Mouse (Mus musculus) hindbrain, postnatal 0 days (tissue): Measurements from ENCODE around the gene Tmcc3. TPM values are rescaled to one million over a fixed set of nuclear protein-coding genes. Genes with fewer than 3 reads are reported as not detected.
A peak's percentile ranks its signal among the peaks of the same experiment; 100 is the strongest.

Experiments used
- ATAC-seq: fragments of 200-750 bp; cut with Nextera tagmentation; 2 replicates; pipeline ENCODE4 v1.8.0; 2017; ENCODE audit warnings: mild to moderate bottlenecking, moderate TSS enrichment, moderate library complexity
- DNase-seq: peaks from one replicate; pipeline ENCODE4 v3.0.0-alpha.2; 2015; ENCODE audit warnings: low spot score
- H3K27ac ChIP-seq: fragments of 300-500 bp; sonication (generic); 2 replicates; pipeline ENCODE4 v1.5.1; 2014; ENCODE audit warnings: mild to moderate bottlenecking
- H3K27me3 ChIP-seq: fragments of 300-500 bp; sonication (generic); 2 replicates; pipeline ENCODE4 v1.6.1; 2014; ENCODE audit warnings: low read length, mixed read lengths; ENCODE audit not compliant: insufficient read depth
- H3K36me3 ChIP-seq: fragments of 300-500 bp; sonication (generic); 2 replicates; pipeline ENCODE4 v1.6.1; 2014; ENCODE audit warnings: low read length, mixed read lengths; ENCODE audit not compliant: insufficient read depth
- H3K4me1 ChIP-seq: fragments of 300-500 bp; sonication (generic); 2 replicates; pipeline ENCODE4 v1.6.1; 2014; ENCODE audit warnings: antibody characterized with exemption, low read length, mixed read lengths; ENCODE audit not compliant: insufficient read depth
- H3K4me2 ChIP-seq: fragments of 300-500 bp; sonication (generic); 2 replicates; pipeline ENCODE4 v1.6.1; 2014; ENCODE audit warnings: low read depth, mild to moderate bottlenecking, low read length, moderate library complexity, mixed read lengths
- H3K4me3 ChIP-seq: fragments of 300-500 bp; sonication (generic); 2 replicates; pipeline ENCODE4 v1.5.1; 2014; ENCODE audit warnings: low read length
- H3K9ac ChIP-seq: fragments of 300-500 bp; sonication (generic); replicated peaks from 2 replicates; pipeline ENCODE4 v1.6.1; 2014; ENCODE audit warnings: mild to moderate bottlenecking, low read length, moderate library complexity, mixed read lengths
- H3K9me3 ChIP-seq: fragments of 300-500 bp; sonication (generic); 2 replicates; pipeline ENCODE4 v1.6.1; 2016; ENCODE audit warnings: low read length, mixed read lengths
- CTCF ChIP-seq: IDR thresholded peaks from 2 replicates; pipeline ENCODE4 v1.5.1; 2016; ENCODE audit warnings: antibody characterized with exemption, control low read depth, low read depth
- WGBS: fragments of 180-500 bp; shearing (Covaris S2); extraction: QIAGEN DNeasy Blood & Tissue Kit; methylation state at CpG from one replicate; pipeline ENCODE4 v1.1.7; 2014; 5-methylcytosine and 5-hydroxymethylcytosine counted together
- polyA plus RNA-seq: library from polyadenylated mRNA; unstranded; fragments of >200 nt; fragmentation: Nextera tagmentation; extraction: Ambion mirVana; gene quantifications from 2 replicates; pipeline ENCODE4 v1.2.1, GENCODE M21; 2015
- total RNA-seq: library from RNA; depleted of rRNA; stranded (reverse); fragments of >200 nt; gene quantifications from 2 replicates; pipeline ENCODE4 v1.2.3, GENCODE M21; 2014

Tmcc3 gene
- total and polyA plus RNA-seq, 2 experiments from 2014 or later, result 9.7 to 15.3 TPM

GRCm38 (mm10) chr10:94474185-94474584 lies 162.4 kb downstream of the Tmcc3 start:
- Histone ChIP-seq H3K27me3 (no peaks in the 10 kb centered on the region), H3K36me3 (no peaks in the 10 kb centered on the region), H3K9ac (no peak overlapping the region), H3K27ac (no peak overlapping the region), H3K4me2 (no peak overlapping the region), H3K9me3 (no peaks in the 10 kb centered on the region), H3K4me3 (no peak overlapping the region), H3K4me1 (0 out of 2 replicates have a peak, but pooled peaks cover 4% of the 10 kb centered on the region)
- ATAC-seq (no peak), DNase-seq (no peak)
- TF ChIP-seq CTCF, result no peak
- WGBS, result 85% methylated on average over 5 of the region's 5 CpGs

GRCm38 (mm10) chr10:94477366-94478225 lies 165.8 kb downstream of the Tmcc3 start:
- no peak overlapping the region for H3K4me2 ChIP-seq
- 89% methylated on average over 13 of the region's 13 CpGs for WGBS
- H3K4me3 ChIP-seq, result no peak overlapping the region
- no peaks in the 10 kb centered on the region for H3K9me3 ChIP-seq
- H3K27me3 ChIP-seq, result no peaks in the 10 kb centered on the region
- DNase-seq, result no peak
- no peak overlapping the region for H3K9ac ChIP-seq
- H3K27ac ChIP-seq, result no peak overlapping the region
- no peaks in the 10 kb centered on the region for H3K4me1 ChIP-seq
- no peak for ATAC-seq
- no peaks in the 10 kb centered on the region for H3K36me3 ChIP-seq
- no peak for TF ChIP-seq CTCF

- DNase-seq (no peak), ATAC-seq (no peak)
- H3K36me3 ChIP-seq, result no peaks in the 10 kb centered on the region
- no peak overlapping the region for H3K4me2 ChIP-seq
- H3K27me3 ChIP-seq, result no peaks in the 10 kb centered on the region
- 86% methylated on average over 13 of the region's 13 CpGs for WGBS
- no peaks in the 10 kb centered on the region for H3K9me3 ChIP-seq
- H3K4me1 ChIP-seq, result no peaks in the 10 kb centered on the region
- no peak for TF ChIP-seq CTCF
- no peak overlapping the region for H3K27ac ChIP-seq
- H3K4me3 ChIP-seq, result no peak overlapping the region
- H3K9ac ChIP-seq, result no peak overlapping the region
These were observed 167.9 kb downstream of the Tmcc3 start for GRCm38 (mm10) chr10:94479646-94480045.

GRCm38 (mm10) chr10:94480380-94481101 lies 168.8 kb downstream of the Tmcc3 start:
- no peak overlapping the region for H3K9ac ChIP-seq
- H3K4me3 ChIP-seq, result no peak overlapping the region
- WGBS, result 66% methylated on average over 13 of the region's 13 CpGs

GRCm38 (mm10) chr10:94481613-94482012 lies 169.9 kb downstream of the Tmcc3 start:
- Histone ChIP-seq H3K9ac (no peak overlapping the region), H3K27ac (no peak overlapping the region), H3K9me3 (no peaks in the 10 kb centered on the region), H3K4me2 (no peak overlapping the region), H3K4me1 (0 out of 2 replicates have a peak, but pooled peaks cover 3% of the 10 kb centered on the region), H3K4me3 (no peak overlapping the region), H3K27me3 (no peaks in the 10 kb centered on the region), H3K36me3 (no peaks in the 10 kb centered on the region)
- no peak for DNase-seq
- no peak for ATAC-seq
- no peak for TF ChIP-seq CTCF

More at GRCm38 (mm10) chr10:94480380-94481101, 168.8 kb downstream of the Tmcc3 start:
- Histone ChIP-seq H3K4me2 (no peak overlapping the region), H3K9me3 (no peaks in the 10 kb centered on the region), H3K4me1 (no peaks in the 10 kb centered on the region), H3K36me3 (no peaks in the 10 kb centered on the region), H3K27ac (no peak overlapping the region), H3K27me3 (no peaks in the 10 kb centered on the region)
- no peak for TF ChIP-seq CTCF
- ATAC-seq (no peak), DNase-seq (peak; percentile 47)

- H3K9me3 ChIP-seq, result no peaks in the 10 kb centered on the region
- no peak overlapping the region for H3K27ac ChIP-seq
- 0 out of 2 replicates have a peak, but pooled peaks cover 3% of the 10 kb centered on the region for H3K4me1 ChIP-seq
- no peak overlapping the region for H3K4me3 ChIP-seq
- WGBS, result 87% methylated on average over 2 of the region's 2 CpGs
- H3K36me3 ChIP-seq, result no peaks in the 10 kb centered on the region
- H3K27me3 ChIP-seq, result no peaks in the 10 kb centered on the region
- no peak for ATAC-seq
- H3K9ac ChIP-seq, result no peak overlapping the region
- DNase-seq, result no peak
- no peak overlapping the region for H3K4me2 ChIP-seq
- no peak for TF ChIP-seq CTCF
These were observed 174.4 kb downstream of the Tmcc3 start for GRCm38 (mm10) chr10:94486179-94486578.
